Mouse (Mus musculus): ENCODE data around the gene Olfr1008.
"Not testable (repeated sequence)": the region's sequence is repeated elsewhere in the genome, so short reads cannot be mapped to it uniquely, and the experiment has no call there.

Gene Olfr1008

GRCm38 (mm10) chr2:85689131-85689530 is at the start of gene Olfr1008:
Gene Olfr1008 (plus strand): TSS chr2:85689431.
- DNase-seq (ENCODE audit: low spot score) = no peak

GRCm38 (mm10) chr2:85650604-85651003 is 38.6 kb upstream of the Olfr1008 start, which contains the start of gene Olfr1002:
Gene Olfr1002 (minus strand): TSS chr2:85650704.
- no peak for DNase-seq (ENCODE audit: low spot score)

GRCm38 (mm10) chr2:85664355-85664754 is 24.9 kb upstream of the Olfr1008 start, which contains the start of gene Olfr154:
Gene Olfr154 (minus strand): TSS chr2:85664455.
- DNase-seq (ENCODE audit: low spot score) = not testable (repeated sequence)

GRCm38 (mm10) chr2:85678667-85679066 is 10.6 kb upstream of the Olfr1008 start, which contains the start of gene Olfr1006:
Gene Olfr1006 (minus strand): TSS chr2:85678767.
- no peak for DNase-seq (ENCODE audit: low spot score)

- not testable (repeated sequence) for DNase-seq (ENCODE audit: low spot score)
Observed at GRCm38 (mm10) chr2:85710680-85711079, 21.4 kb downstream of the Olfr1008 start.

GRCm38 (mm10) chr2:85711159-85711558 is 21.9 kb downstream of the Olfr1008 start:
- DNase-seq (ENCODE audit: low spot score) = no peak

GRCm38 (mm10) chr2:85715119-85715518 is 25.9 kb downstream of the Olfr1008 start, which contains the start of gene Olfr1009:
Gene Olfr1009 (plus strand): TSS chr2:85715419.
- DNase-seq (ENCODE audit: low spot score) = no peak

- no peak for DNase-seq (ENCODE audit: low spot score)
Observed at GRCm38 (mm10) chr2:85725793-85726192, 36.6 kb downstream of the Olfr1008 start.
